Mouse (Mus musculus): Measurements from ENCODE around the gene Ccdc190.
A peak's percentile ranks its signal among the peaks of the same experiment; 100 is the strongest.

Gene Ccdc190

GRCm38 (mm10) chr1:169928454-169928971 lies at the start of gene Ccdc190:
Gene Ccdc190, plus strand, starts transcription at chr1:169928648.
- no peak for DNase-seq (ENCODE audit: low spot score)

GRCm38 (mm10) chr1:169879060-169879459 lies 49.4 kb upstream of the Ccdc190 start:
- DNase-seq (ENCODE audit: low spot score): no peak

- DNase-seq (ENCODE audit: low spot score): no peak
These were observed 48.3 kb upstream of the Ccdc190 start for GRCm38 (mm10) chr1:169880181-169880580.

- DNase-seq (ENCODE audit: low spot score): peak; percentile 22
These were observed 45.3 kb upstream of the Ccdc190 start for GRCm38 (mm10) chr1:169883081-169883565.

GRCm38 (mm10) chr1:169889250-169889649 lies 39.2 kb upstream of the Ccdc190 start:
- DNase-seq (ENCODE audit: low spot score): no peak

GRCm38 (mm10) chr1:169893976-169894375 lies 34.5 kb upstream of the Ccdc190 start:
- DNase-seq (ENCODE audit: low spot score): no peak

GRCm38 (mm10) chr1:169895686-169896085 lies 32.8 kb upstream of the Ccdc190 start:
- DNase-seq (ENCODE audit: low spot score): no peak

- no peak for DNase-seq (ENCODE audit: low spot score)
These were observed 30.5 kb upstream of the Ccdc190 start for GRCm38 (mm10) chr1:169897916-169898315.

GRCm38 (mm10) chr1:169898607-169899006 lies 29.8 kb upstream of the Ccdc190 start:
- DNase-seq (ENCODE audit: low spot score): no peak

GRCm38 (mm10) chr1:169900771-169901336 lies 27.6 kb upstream of the Ccdc190 start:
- no peak for DNase-seq (ENCODE audit: low spot score)

- DNase-seq (ENCODE audit: low spot score): no peak
These were observed 19.3 kb upstream of the Ccdc190 start for GRCm38 (mm10) chr1:169909163-169909562.

- no peak for DNase-seq (ENCODE audit: low spot score)
These were observed 18.8 kb upstream of the Ccdc190 start for GRCm38 (mm10) chr1:169909659-169910058.

GRCm38 (mm10) chr1:169910751-169911150 lies 17.7 kb upstream of the Ccdc190 start:
- no peak for DNase-seq (ENCODE audit: low spot score)

- DNase-seq (ENCODE audit: low spot score): no peak
These were observed 16.9 kb upstream of the Ccdc190 start for GRCm38 (mm10) chr1:169911526-169911925.

- no peak for DNase-seq (ENCODE audit: low spot score)
These were observed 11.8 kb upstream of the Ccdc190 start for GRCm38 (mm10) chr1:169916659-169917058.

GRCm38 (mm10) chr1:169917115-169917796 lies 11.2 kb upstream of the Ccdc190 start:
- DNase-seq (ENCODE audit: low spot score): no peak

- peak; percentile 55 for DNase-seq (ENCODE audit: low spot score)
These were observed 10.4 kb upstream of the Ccdc190 start for GRCm38 (mm10) chr1:169917998-169918397.

- DNase-seq (ENCODE audit: low spot score): peak; percentile 73
These were observed 9.2 kb upstream of the Ccdc190 start for GRCm38 (mm10) chr1:169919211-169919610.

GRCm38 (mm10) chr1:169921710-169922211 lies 6.7 kb upstream of the Ccdc190 start:
- DNase-seq (ENCODE audit: low spot score): no peak

- DNase-seq (ENCODE audit: low spot score): no peak
These were observed 3.9 kb upstream of the Ccdc190 start for GRCm38 (mm10) chr1:169924567-169924966.

- no peak for DNase-seq (ENCODE audit: low spot score)
These were observed 587 bp upstream of the Ccdc190 start for GRCm38 (mm10) chr1:169927753-169928369.

- no peak for DNase-seq (ENCODE audit: low spot score)
These were observed 3.2 kb downstream of the Ccdc190 start for GRCm38 (mm10) chr1:169931698-169932097.

All from layer of hippocampus, adult 9-10 months (tissue).